Mouse (Mus musculus): Measurements from ENCODE around the gene Cryzl1.

GRCm38 (mm10) chr16:91649781-91650180, 79.0 kb downstream of the Cryzl1 start:
- TF ChIP-seq POLR2A (IDR thresholded peaks at IDR 0.05; ENCODE audit: control insufficient read depth, low read depth, low read length), result no peak
- TF ChIP-seq CTCF (IDR thresholded peaks at IDR 0.05; ENCODE audit: control insufficient read depth, insufficient read depth, insufficient replicate concordance, low read depth, low read length), result no peak

All from testis, adult 2 months (tissue).